Comparison of ENCODE assay signal across 33 mouse cellular contexts in the genomic region with DNA sequence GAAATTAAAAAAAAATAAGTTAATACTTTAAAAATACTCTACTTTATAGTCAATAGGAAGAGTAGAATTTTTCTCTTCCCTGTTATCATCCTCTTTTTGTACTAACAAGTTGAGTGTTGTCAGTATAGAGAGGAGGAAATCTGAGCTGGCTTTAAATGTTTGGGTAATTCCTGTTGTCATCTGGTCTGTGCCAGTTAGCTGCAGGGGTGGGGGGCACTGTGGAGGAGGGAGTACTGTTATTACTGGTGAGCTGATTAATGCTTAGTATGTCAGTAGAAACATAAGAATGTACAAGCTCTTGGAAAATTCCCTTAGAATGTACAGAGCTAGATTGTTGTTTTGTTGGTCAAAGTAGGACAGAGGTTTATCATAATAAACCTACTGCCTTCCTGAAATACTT. TPM values are rescaled to one million over a fixed set of nuclear protein-coding genes. Genes with fewer than 3 reads are reported as not detected.
"Had no signal": no experiment of that assay in that cellular context is flagged by ENCODE, and none has a peak within 500 bp of the region (broad histone marks: within the 10 kb centered on the region; RNA-seq: fewer than 3 reads in every experiment).

No protein-coding gene starts in this region.

- H3K4me1 ChIP-seq: heart, embryonic 10.5 days; heart, embryonic 12.5 days; hindbrain, embryonic 10.5 days; hindbrain, embryonic 12.5 days; intestine, embryonic 15.5 days; limb, embryonic 13.5 days; limb, embryonic 15.5 days; liver, embryonic 12.5 days had no signal

- H3K9ac ChIP-seq: heart, embryonic 12.5 days; hindbrain, embryonic 12.5 days; hindbrain, embryonic 14.5 days; intestine, embryonic 15.5 days; limb, embryonic 13.5 days; limb, embryonic 15.5 days; liver, embryonic 12.5 days; liver, embryonic 14.5 days had no signal

- H3K36me3 ChIP-seq: heart, embryonic 10.5 days; heart, embryonic 12.5 days; hindbrain, embryonic 10.5 days; hindbrain, embryonic 12.5 days; intestine, embryonic 15.5 days; limb, embryonic 13.5 days; limb, embryonic 15.5 days; liver, embryonic 12.5 days had no signal

- H3K9me3 ChIP-seq: heart, embryonic 10.5 days; heart, embryonic 12.5 days; hindbrain, embryonic 10.5 days; hindbrain, embryonic 12.5 days; intestine, embryonic 15.5 days; limb, embryonic 13.5 days; limb, embryonic 15.5 days; liver, embryonic 12.5 days had no signal

- DNase-seq: gastrocnemius, adult 2 months; gastrocnemius, postnatal 10 days; gastrocnemius, postnatal 25 days; heart, adult 18-20 months; heart, postnatal 10 days; heart, postnatal 4 days; kidney, adult 18-20 months; kidney, postnatal 10 days; layer of hippocampus, adult 9-11 months; layer of hippocampus, postnatal 36 days; left cerebral cortex, postnatal 4 days; lung, adult 18-20 months had no signal

- H3K4me3 ChIP-seq: gastrocnemius, adult 2 months; heart, embryonic 10.5 days; heart, embryonic 12.5 days; hindbrain, embryonic 10.5 days; hindbrain, embryonic 12.5 days; intestine, embryonic 15.5 days; layer of hippocampus, adult 2 months; limb, embryonic 13.5 days; limb, embryonic 15.5 days; liver, embryonic 12.5 days had no signal

- H3K27ac ChIP-seq: gastrocnemius, adult 2 months; heart, embryonic 10.5 days; hindbrain, embryonic 10.5 days; hindbrain, embryonic 12.5 days; hindbrain, embryonic 14.5 days; intestine, embryonic 15.5 days; layer of hippocampus, adult 2 months; limb, embryonic 13.5 days; limb, embryonic 15.5 days; liver, embryonic 12.5 days; liver, embryonic 14.5 days had no signal

- H3K4me2 ChIP-seq: heart, embryonic 12.5 days; hindbrain, embryonic 12.5 days; hindbrain, embryonic 14.5 days; intestine, embryonic 15.5 days; limb, embryonic 13.5 days; limb, embryonic 15.5 days; liver, embryonic 12.5 days had no signal

- H3K27me3 ChIP-seq: heart, embryonic 12.5 days; hindbrain, embryonic 12.5 days; intestine, embryonic 15.5 days; limb, embryonic 13.5 days; limb, embryonic 15.5 days; liver, embryonic 12.5 days had no signal

- ATAC-seq: hindbrain, embryonic 16.5 days; inflammation-experienced regulatory T-cells, adult 6 months; intestine, embryonic 15.5 days; intestine, postnatal 0 days; liver, embryonic 12.5 days had no signal

RNA-seq across cellular contexts. Expression of gene Hcrtr2, which starts 36.7 kb away (rescaled TPM):
- total RNA-seq: gastrocnemius, adult 2 months; gastrocnemius, postnatal 10 days; gastrocnemius, postnatal 25 days; gastrocnemius, postnatal 4 days; granulocyte monocyte progenitor cell, adult 5-6 weeks; heart, adult 18-20 months; heart, adult 8-10 months; heart, postnatal 10 days; heart, postnatal 25 days; heart, postnatal 4 days had no signal
- polyA plus RNA-seq: heart, embryonic 16.5 days; inflammation-experienced regulatory T-cells, adult 6 months; liver, adult 2 months; liver, embryonic 12.5 days; liver, embryonic 16.5 days had no signal
